Mouse (Mus musculus) G1E (cell line): ENCODE measurements around the gene Mipep.

Experiments used
- CTCF ChIP-seq: IDR thresholded peaks from 2 replicates; pipeline ENCODE4 v1.5.1; 2012; ENCODE audit warnings: low read depth, low read length, inconsistent platforms, mixed read lengths
- GATA1 ChIP-seq: IDR thresholded peaks from 2 replicates; pipeline ENCODE4 v1.6.1; 2012; ENCODE audit warnings: borderline replicate concordance, low read length, inconsistent platforms, mixed read lengths
- GATA2 ChIP-seq: IDR thresholded peaks from 2 replicates; pipeline ENCODE4 v1.6.1; 2012; ENCODE audit warnings: low read depth, low read length, inconsistent platforms, borderline replicate concordance
- TAL1 ChIP-seq: conservative IDR thresholded peaks from 2 replicates; pipeline ENCODE4 v1.6.1; 2012; ENCODE audit warnings: low read depth, low read length, inconsistent platforms, mixed read lengths

- no peak for TF ChIP-seq TAL1
- TF ChIP-seq GATA1 = no peak
- no peak for TF ChIP-seq CTCF
- TF ChIP-seq GATA2 = no peak
Measured at GRCm38 (mm10) chr14:60882681-60883080, 98.3 kb downstream of the Mipep start.
